Mouse (Mus musculus) embryonic facial prominence, embryonic 15.5 days (tissue): Measurements from ENCODE around the gene Itga9. TPM values are rescaled to one million over a fixed set of nuclear protein-coding genes. Genes with fewer than 3 reads are reported as not detected.

ENCODE experiments used
- ATAC-seq: fragments of 200-750 bp; cut with Nextera tagmentation; 2 replicates; pipeline ENCODE4 v1.8.0; 2017; ENCODE audit warnings: low read depth, moderate TSS enrichment; ENCODE audit not compliant: insufficient number of reproducible peaks, low FRiP score, low TSS enrichment
- H3K27ac ChIP-seq: fragments of 300-500 bp; sonication (generic); replicated peaks from 2 replicates; pipeline ENCODE4 v1.5.1; 2015; ENCODE audit warnings: mild to moderate bottlenecking, inconsistent platforms
- H3K27me3 ChIP-seq: fragments of 300-500 bp; sonication (generic); 2 replicates; pipeline ENCODE4 v1.6.1; 2015; ENCODE audit warnings: inconsistent platforms
- H3K36me3 ChIP-seq: fragments of 300-500 bp; sonication (generic); 2 replicates; pipeline ENCODE4 v1.6.1; 2015; ENCODE audit warnings: mild to moderate bottlenecking, inconsistent platforms
- H3K4me1 ChIP-seq: fragments of 300-500 bp; sonication (generic); 2 replicates; pipeline ENCODE4 v1.6.1; 2015; ENCODE audit warnings: inconsistent platforms
- H3K4me2 ChIP-seq: fragments of 300-500 bp; sonication (generic); replicated peaks from 2 replicates; pipeline ENCODE4 v1.6.1; 2015; ENCODE audit warnings: mild to moderate bottlenecking, inconsistent platforms
- H3K4me3 ChIP-seq: fragments of 300-500 bp; sonication (generic); replicated peaks from 2 replicates; pipeline ENCODE4 v1.5.1; 2015; ENCODE audit warnings: mild to moderate bottlenecking, inconsistent platforms
- H3K9ac ChIP-seq: fragments of 300-500 bp; sonication (generic); 2 replicates; pipeline ENCODE4 v1.6.1; 2015; ENCODE audit warnings: inconsistent platforms
- H3K9me3 ChIP-seq: fragments of 300-500 bp; sonication (generic); replicated peaks from 2 replicates; pipeline ENCODE4 v1.6.1; 2016; ENCODE audit warnings: inconsistent platforms
- WGBS: fragments of 180-500 bp; shearing (Covaris S2); methylation state at CpG from one replicate; pipeline ENCODE4 v1.1.7; 2015; 5-methylcytosine and 5-hydroxymethylcytosine counted together
- polyA plus RNA-seq: library from polyadenylated mRNA; unstranded; fragments of >200 nt; fragmentation: Nextera tagmentation; extraction: Ambion mirVana; gene quantifications from 2 replicates; pipeline ENCODE4 v1.2.1, GENCODE M21; 2015

Itga9 gene
- polyA plus RNA-seq, 1 experiment from 2014 or later = 14.7 TPM

- ATAC-seq = no peak
- Histone ChIP-seq H3K9ac (no peak overlapping the region), H3K27ac (no peak overlapping the region), H3K9me3 (no peaks in the 10 kb centered on the region), H3K4me1 (peaks cover 50% of the 10 kb centered on the region), H3K4me3 (no peak overlapping the region), H3K4me2 (no peak overlapping the region), H3K36me3 (0 out of 2 replicates have a peak, but pooled peaks cover 2% of the 10 kb centered on the region), H3K27me3 (no peaks in the 10 kb centered on the region)
- 64% methylated on average over 9 of the region's 9 CpGs for WGBS
These were observed 324.1 kb downstream of the Itga9 start for GRCm38 (mm10) chr9:118930611-118931010.

- WGBS = 89% methylated on average over 9 of the region's 9 CpGs
- Histone ChIP-seq H3K4me2 (no peak overlapping the region), H3K27me3 (no peaks in the 10 kb centered on the region), H3K9me3 (no peaks in the 10 kb centered on the region), H3K4me1 (peaks cover 47% of the 10 kb centered on the region), H3K27ac (no peak overlapping the region), H3K9ac (no peak overlapping the region), H3K4me3 (no peak overlapping the region), H3K36me3 (0 out of 2 replicates have a peak, but pooled peaks cover 2% of the 10 kb centered on the region)
- ATAC-seq = no peak
These were observed 327.3 kb downstream of the Itga9 start for GRCm38 (mm10) chr9:118933800-118934199.

GRCm38 (mm10) chr9:118934319-118934718 is 327.8 kb downstream of the Itga9 start:
- peaks cover 45% of the 10 kb centered on the region for H3K4me1 ChIP-seq
- H3K4me3 ChIP-seq = no peak overlapping the region
- H3K27ac ChIP-seq = no peak overlapping the region
- no peaks in the 10 kb centered on the region for H3K27me3 ChIP-seq
- no peaks in the 10 kb centered on the region for H3K9me3 ChIP-seq
- ATAC-seq = no peak
- 64% methylated on average over 12 of the region's 12 CpGs for WGBS
- 0 out of 2 replicates have a peak, but pooled peaks cover 2% of the 10 kb centered on the region for H3K36me3 ChIP-seq
- H3K9ac ChIP-seq = no peak overlapping the region
- H3K4me2 ChIP-seq = no peak overlapping the region

GRCm38 (mm10) chr9:118935098-118935497 is 328.6 kb downstream of the Itga9 start:
- H3K27me3 ChIP-seq = no peaks in the 10 kb centered on the region
- H3K9me3 ChIP-seq = no peaks in the 10 kb centered on the region
- no peaks in the 10 kb centered on the region for H3K36me3 ChIP-seq
- WGBS = 73% methylated on average over 13 of the region's 13 CpGs
- no peak overlapping the region for H3K4me3 ChIP-seq
- no peak overlapping the region for H3K4me2 ChIP-seq
- H3K9ac ChIP-seq = no peak overlapping the region
- H3K27ac ChIP-seq = no peak overlapping the region
- ATAC-seq = no peak
- peaks cover 46% of the 10 kb centered on the region for H3K4me1 ChIP-seq

DNA sequence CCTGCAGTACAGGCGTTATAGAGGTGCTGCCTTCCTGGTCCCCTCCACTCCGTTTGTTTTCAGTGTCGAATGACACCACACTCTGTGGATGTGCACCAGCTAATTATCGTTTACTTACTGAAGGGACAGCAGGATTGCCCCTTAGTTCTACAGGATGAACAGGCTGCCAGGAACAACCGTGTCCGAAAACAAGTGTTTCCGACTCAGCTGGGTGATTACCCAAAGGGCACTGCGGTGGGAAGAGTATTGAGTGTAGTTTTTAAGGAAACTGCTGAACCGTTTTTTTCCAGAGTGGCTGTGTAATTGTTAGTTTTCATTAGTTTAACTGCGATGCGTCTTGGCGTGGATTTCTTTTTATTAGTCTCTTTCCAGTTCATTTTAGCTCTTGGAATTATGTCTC is 329.6 kb downstream of the Itga9 start:
- peaks cover 40% of the 10 kb centered on the region for H3K4me1 ChIP-seq
- H3K9ac ChIP-seq = no peak overlapping the region
- ATAC-seq = no peak
- no peaks in the 10 kb centered on the region for H3K27me3 ChIP-seq
- no peaks in the 10 kb centered on the region for H3K9me3 ChIP-seq
- WGBS = 37% methylated on average over 12 of the region's 12 CpGs
- no peak overlapping the region for H3K4me2 ChIP-seq
- H3K27ac ChIP-seq = no peak overlapping the region
- no peaks in the 10 kb centered on the region for H3K36me3 ChIP-seq
- no peak overlapping the region for H3K4me3 ChIP-seq

- H3K9ac ChIP-seq = no peak overlapping the region
- no peak overlapping the region for H3K4me2 ChIP-seq
- WGBS = 66% methylated on average over 3 of the region's 3 CpGs
- H3K4me1 ChIP-seq = peaks cover 40% of the 10 kb centered on the region
- no peaks in the 10 kb centered on the region for H3K27me3 ChIP-seq
- H3K4me3 ChIP-seq = no peak overlapping the region
- no peak for ATAC-seq
- no peak overlapping the region for H3K27ac ChIP-seq
- no peaks in the 10 kb centered on the region for H3K36me3 ChIP-seq
- no peaks in the 10 kb centered on the region for H3K9me3 ChIP-seq
These were observed 331.0 kb downstream of the Itga9 start for GRCm38 (mm10) chr9:118937515-118937914.

GRCm38 (mm10) chr9:118939410-118939809 is 332.9 kb downstream of the Itga9 start:
- 26% methylated on average over 13 of the region's 13 CpGs for WGBS
- Histone ChIP-seq H3K4me2 (no peak overlapping the region), H3K36me3 (no peaks in the 10 kb centered on the region), H3K4me3 (no peak overlapping the region), H3K9me3 (no peaks in the 10 kb centered on the region), H3K27ac (peak overlapping the region; percentile 44; the same call in 1 of the 2 replicates), H3K9ac (no peak overlapping the region), H3K4me1 (peaks cover 46% of the 10 kb centered on the region), H3K27me3 (no peaks in the 10 kb centered on the region)
- ATAC-seq = no peak

- ATAC-seq = no peak
- Histone ChIP-seq H3K4me2 (no peak overlapping the region), H3K4me3 (no peak overlapping the region), H3K36me3 (no peaks in the 10 kb centered on the region), H3K27ac (peak overlapping the region; percentile 44), H3K9ac (no peak overlapping the region), H3K27me3 (no peaks in the 10 kb centered on the region), H3K9me3 (no peaks in the 10 kb centered on the region), H3K4me1 (peaks cover 45% of the 10 kb centered on the region)
- WGBS = 70% methylated on average over 12 of the region's 12 CpGs
These were observed 333.3 kb downstream of the Itga9 start for GRCm38 (mm10) chr9:118939831-118940230.

GRCm38 (mm10) chr9:118940591-118941207 is 334.2 kb downstream of the Itga9 start:
- H3K36me3 ChIP-seq = no peaks in the 10 kb centered on the region
- peak overlapping the region; percentile 44; the same call in 1 of the 2 replicates for H3K27ac ChIP-seq
- WGBS = 78% methylated on average over 12 of the region's 12 CpGs
- no peak overlapping the region for H3K4me3 ChIP-seq
- H3K9ac ChIP-seq = no peak overlapping the region
- H3K4me1 ChIP-seq = peaks cover 39% of the 10 kb centered on the region
- H3K27me3 ChIP-seq = no peaks in the 10 kb centered on the region
- ATAC-seq = no peak
- H3K9me3 ChIP-seq = no peaks in the 10 kb centered on the region
- H3K4me2 ChIP-seq = no peak overlapping the region

- H3K4me3 ChIP-seq = no peak overlapping the region
- H3K9me3 ChIP-seq = no peaks in the 10 kb centered on the region
- no peak overlapping the region for H3K27ac ChIP-seq
- H3K9ac ChIP-seq = no peak overlapping the region
- ATAC-seq = no peak
- no peaks in the 10 kb centered on the region for H3K27me3 ChIP-seq
- WGBS = 82% methylated on average over 4 of the region's 4 CpGs
- no peaks in the 10 kb centered on the region for H3K36me3 ChIP-seq
- no peak overlapping the region for H3K4me2 ChIP-seq
- peaks cover 32% of the 10 kb centered on the region for H3K4me1 ChIP-seq
These were observed 335.5 kb downstream of the Itga9 start for GRCm38 (mm10) chr9:118942030-118942429.

DNA sequence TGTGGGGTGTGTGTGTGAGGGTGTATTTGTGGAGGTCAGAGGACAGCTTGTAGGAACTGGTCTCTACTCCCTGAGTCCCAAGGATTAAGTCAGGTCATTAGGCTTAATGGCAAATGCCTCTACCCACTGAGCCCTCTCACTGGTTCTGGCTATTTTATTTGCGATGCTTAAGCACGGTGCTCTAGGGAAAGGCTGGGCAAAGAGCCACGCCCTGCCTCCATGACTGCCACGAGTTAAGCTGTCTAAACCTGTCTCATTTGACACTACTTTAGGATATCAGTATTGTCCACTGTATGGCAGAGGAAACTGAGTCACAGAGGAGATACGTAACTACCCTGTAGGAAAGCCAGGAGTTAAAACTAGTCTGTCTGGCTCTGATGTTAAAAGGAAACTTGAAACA is 337.5 kb downstream of the Itga9 start:
- Histone ChIP-seq H3K27ac (no peak overlapping the region), H3K36me3 (no peaks in the 10 kb centered on the region), H3K4me1 (peaks cover 25% of the 10 kb centered on the region), H3K9me3 (no peaks in the 10 kb centered on the region), H3K27me3 (no peaks in the 10 kb centered on the region), H3K9ac (no peak overlapping the region), H3K4me3 (no peak overlapping the region), H3K4me2 (no peak overlapping the region)
- 53% methylated on average over 5 of the region's 5 CpGs for WGBS
- no peak for ATAC-seq

- ATAC-seq = no peak
- Histone ChIP-seq H3K9me3 (no peaks in the 10 kb centered on the region), H3K27me3 (no peaks in the 10 kb centered on the region), H3K4me3 (no peak overlapping the region), H3K36me3 (no peaks in the 10 kb centered on the region), H3K4me2 (no peak overlapping the region), H3K27ac (no peak overlapping the region), H3K4me1 (peaks cover 22% of the 10 kb centered on the region), H3K9ac (no peak overlapping the region)
- 43% methylated on average over 12 of the region's 12 CpGs for WGBS
These were observed 337.9 kb downstream of the Itga9 start for GRCm38 (mm10) chr9:118944388-118944787.
